Mouse (Mus musculus) embryonic facial prominence, embryonic 12.5 days (tissue): ENCODE data around the gene Eya2. TPM values are rescaled to one million over a fixed set of nuclear protein-coding genes. Genes with fewer than 3 reads are reported as not detected.
A peak's percentile ranks its signal among the peaks of the same experiment; 100 is the strongest.

ENCODE experiments used
- ATAC-seq: fragments of 200-750 bp; cut with Nextera tagmentation; 2 replicates; pipeline ENCODE4 v1.8.0; 2017; ENCODE audit not compliant: insufficient number of reproducible peaks, insufficient read depth, low FRiP score, low TSS enrichment
- H3K27ac ChIP-seq: fragments of 300-500 bp; sonication (generic); 2 replicates; pipeline ENCODE4 v1.5.1; 2016; ENCODE audit warnings: mild to moderate bottlenecking
- H3K27me3 ChIP-seq: fragments of 300-500 bp; sonication (generic); 2 replicates; pipeline ENCODE4 v1.6.1; 2016; ENCODE audit warnings: mild to moderate bottlenecking, moderate library complexity
- H3K36me3 ChIP-seq: fragments of 300-500 bp; sonication (generic); 2 replicates; pipeline ENCODE4 v1.6.1; 2016; ENCODE audit warnings: mild to moderate bottlenecking
- H3K4me1 ChIP-seq: fragments of 300-500 bp; sonication (generic); 2 replicates; pipeline ENCODE4 v1.6.1; 2016
- H3K4me2 ChIP-seq: fragments of 300-500 bp; sonication (generic); replicated peaks from 2 replicates; pipeline ENCODE4 v1.6.1; 2016; ENCODE audit warnings: mild to moderate bottlenecking, moderate library complexity
- H3K4me3 ChIP-seq: fragments of 300-500 bp; sonication (generic); 2 replicates; pipeline ENCODE4 v1.5.1; 2016; ENCODE audit warnings: mild to moderate bottlenecking
- H3K9ac ChIP-seq: fragments of 300-500 bp; sonication (generic); 2 replicates; pipeline ENCODE4 v1.6.1; 2016; ENCODE audit warnings: mild to moderate bottlenecking, moderate library complexity
- H3K9me3 ChIP-seq: fragments of 300-500 bp; sonication (generic); 2 replicates; pipeline ENCODE4 v1.6.1; 2016; ENCODE audit warnings: mild to moderate bottlenecking, moderate library complexity
- WGBS: fragments of 180-500 bp; shearing (Covaris S2); methylation state at CpG from one replicate; pipeline ENCODE4 v1.1.7; 2016; 5-methylcytosine and 5-hydroxymethylcytosine counted together
- polyA plus RNA-seq: library from polyadenylated mRNA; unstranded; fragments of >200 nt; fragmentation: Nextera tagmentation; extraction: Ambion mirVana; gene quantifications from 2 replicates; pipeline ENCODE4 v1.2.1, GENCODE M21; 2016

Eya2 gene
- polyA plus RNA-seq, 1 experiment from 2014 or later: 22.5 TPM

DNA sequence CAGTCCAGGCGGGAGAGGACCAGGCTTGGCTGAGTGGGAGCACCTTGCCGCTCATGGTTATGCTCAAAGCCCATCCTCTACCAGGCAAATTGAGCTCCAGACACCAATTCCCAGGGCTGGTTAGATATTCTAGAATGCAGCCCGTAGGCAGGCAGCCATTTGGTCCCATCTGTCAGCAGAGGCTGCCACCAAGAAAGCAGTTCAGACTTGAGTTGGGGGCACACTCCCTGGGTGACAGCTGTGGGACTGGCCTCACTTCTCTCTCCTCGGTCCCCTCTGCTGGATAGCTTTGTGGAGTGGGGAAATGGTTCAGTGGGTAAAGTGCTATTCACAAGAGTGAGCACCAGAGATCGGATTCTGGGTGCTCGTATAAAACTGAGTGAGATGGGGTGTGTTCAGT is 32.0 kb downstream of the Eya2 start:
- ATAC-seq: no peak
- Histone ChIP-seq H3K27ac (no peak overlapping the region), H3K27me3 (no peaks in the 10 kb centered on the region), H3K4me3 (no peak overlapping the region), H3K4me1 (peaks cover 14% of the 10 kb centered on the region), H3K9me3 (no peaks in the 10 kb centered on the region), H3K36me3 (0 out of 2 replicates have a peak, but pooled peaks cover 5% of the 10 kb centered on the region), H3K9ac (no peak overlapping the region), H3K4me2 (no peak overlapping the region)
- WGBS: 89% methylated on average over 6 of the region's 6 CpGs

DNA sequence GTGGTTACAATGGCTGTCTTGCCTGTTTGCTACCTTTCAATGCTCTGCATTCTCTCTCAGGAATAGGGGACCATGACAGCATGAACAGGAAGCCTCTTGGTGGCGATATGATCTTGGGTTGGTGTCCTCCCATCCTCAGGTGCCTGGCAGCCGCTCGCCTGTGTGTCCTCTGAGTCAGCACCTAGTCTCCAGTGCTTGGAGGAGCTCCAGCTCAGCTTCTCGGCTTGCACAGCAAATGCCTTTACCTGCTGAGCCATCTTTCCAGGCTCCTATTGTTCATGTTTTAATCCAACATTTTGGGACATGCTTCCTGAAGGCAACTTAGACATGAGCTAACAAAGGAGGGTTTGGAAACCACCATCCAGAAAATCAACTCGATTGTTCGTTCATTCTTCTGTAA is 33.1 kb downstream of the Eya2 start:
- no peak overlapping the region for H3K27ac ChIP-seq
- no peak overlapping the region for H3K4me3 ChIP-seq
- no peak for ATAC-seq
- no peak overlapping the region for H3K4me2 ChIP-seq
- no peak overlapping the region for H3K9ac ChIP-seq
- H3K36me3 ChIP-seq: 0 out of 2 replicates have a peak, but pooled peaks cover 5% of the 10 kb centered on the region
- H3K27me3 ChIP-seq: no peaks in the 10 kb centered on the region
- peaks cover 6% of the 10 kb centered on the region for H3K4me1 ChIP-seq
- WGBS: 79% methylated on average over 6 of the region's 6 CpGs
- no peaks in the 10 kb centered on the region for H3K9me3 ChIP-seq

DNA sequence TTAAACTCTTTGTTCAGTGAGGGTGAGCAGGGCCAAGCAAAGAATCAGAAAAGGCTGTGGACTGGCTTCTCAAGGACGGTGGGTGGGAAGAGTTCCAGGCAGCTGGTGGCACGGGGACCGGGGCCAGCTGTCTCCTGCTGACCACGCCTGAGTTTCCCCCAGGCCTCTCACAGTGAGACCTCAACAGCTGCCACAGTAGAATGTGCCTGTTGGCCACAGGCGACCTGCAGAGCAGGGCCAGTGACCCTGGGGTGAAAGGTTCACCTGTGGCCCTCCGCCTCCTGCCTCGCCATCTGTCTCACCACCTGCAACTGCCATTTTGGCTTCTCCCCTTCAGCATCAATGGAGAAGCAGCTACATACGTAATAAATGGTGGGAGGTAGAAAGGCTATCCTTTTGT is 35.1 kb downstream of the Eya2 start:
- no peak overlapping the region for H3K4me2 ChIP-seq
- WGBS: 38% methylated on average over 8 of the region's 8 CpGs
- no peak for ATAC-seq
- peaks cover 11% of the 10 kb centered on the region for H3K4me1 ChIP-seq
- no peak overlapping the region for H3K4me3 ChIP-seq
- H3K27ac ChIP-seq: no peak overlapping the region
- H3K9ac ChIP-seq: no peak overlapping the region
- H3K9me3 ChIP-seq: no peaks in the 10 kb centered on the region
- no peaks in the 10 kb centered on the region for H3K27me3 ChIP-seq
- H3K36me3 ChIP-seq: 0 out of 2 replicates have a peak, but pooled peaks cover 5% of the 10 kb centered on the region

DNA sequence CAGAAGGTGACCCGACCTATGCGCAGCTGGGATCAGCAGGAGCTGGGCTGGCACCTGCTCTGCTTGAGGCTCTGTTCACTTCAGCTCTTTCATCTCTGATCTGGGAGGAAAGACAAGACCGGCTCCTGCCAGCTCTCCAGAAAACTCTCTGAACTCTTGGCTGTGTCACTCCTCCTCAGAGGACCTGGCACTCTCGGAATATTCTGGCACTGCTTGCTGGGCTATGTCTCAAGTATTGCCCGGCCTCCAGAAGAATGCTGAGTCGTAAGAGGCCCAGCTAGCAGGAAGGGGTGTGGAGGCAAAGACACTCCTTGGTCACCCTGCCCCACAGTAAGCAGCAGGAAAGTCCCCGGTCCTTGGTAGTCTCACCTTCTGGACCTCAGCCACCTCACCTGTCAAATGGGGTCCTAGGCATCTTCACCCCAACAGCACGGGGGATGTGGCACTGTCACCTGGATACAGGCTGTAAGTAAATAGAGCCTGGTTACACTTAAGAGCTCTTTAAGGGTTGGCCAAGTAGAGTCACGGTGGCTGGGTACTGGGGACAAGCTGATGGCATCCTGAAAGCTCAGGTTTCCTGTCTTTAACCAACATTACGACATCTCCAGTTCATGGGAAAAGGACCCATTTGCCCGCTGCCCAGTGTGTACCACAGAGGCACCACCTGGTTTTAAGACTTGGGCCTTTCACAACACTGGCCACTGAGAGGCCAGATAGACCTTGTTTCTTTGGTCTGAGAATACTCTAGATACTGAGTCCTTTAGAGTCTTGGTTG is 38.4 kb downstream of the Eya2 start:
- Histone ChIP-seq H3K9ac (no peak overlapping the region), H3K4me1 (peaks cover 11% of the 10 kb centered on the region), H3K4me3 (no peak overlapping the region), H3K36me3 (no peaks in the 10 kb centered on the region), H3K9me3 (peaks cover 9% of the 10 kb centered on the region; the same call in 1 of the 2 replicates), H3K4me2 (no peak overlapping the region), H3K27me3 (no peaks in the 10 kb centered on the region), H3K27ac (no peak overlapping the region)
- WGBS: 81% methylated on average over 11 of the region's 11 CpGs
- ATAC-seq: no peak

DNA sequence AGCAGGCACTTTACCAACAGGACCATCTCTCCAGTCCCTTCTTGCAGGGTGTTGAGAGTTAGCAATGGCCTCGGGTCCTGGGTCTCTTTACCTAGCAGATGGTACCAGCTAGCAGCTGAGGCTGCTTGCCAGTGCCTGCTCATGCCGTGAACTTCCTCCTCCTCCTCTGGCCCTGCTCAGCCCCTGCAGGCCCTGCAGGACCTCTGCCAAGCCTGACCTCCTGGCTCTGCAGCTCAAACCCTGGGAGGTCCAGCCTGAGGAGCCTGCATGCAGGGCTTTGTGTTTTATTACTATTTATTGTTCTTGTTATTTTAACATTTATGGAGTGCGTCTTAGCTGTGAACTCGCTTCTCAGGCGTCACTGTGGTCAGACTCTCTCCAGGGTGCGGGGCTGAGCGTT is 39.6 kb downstream of the Eya2 start:
- H3K4me2 ChIP-seq: no peak overlapping the region

DNA sequence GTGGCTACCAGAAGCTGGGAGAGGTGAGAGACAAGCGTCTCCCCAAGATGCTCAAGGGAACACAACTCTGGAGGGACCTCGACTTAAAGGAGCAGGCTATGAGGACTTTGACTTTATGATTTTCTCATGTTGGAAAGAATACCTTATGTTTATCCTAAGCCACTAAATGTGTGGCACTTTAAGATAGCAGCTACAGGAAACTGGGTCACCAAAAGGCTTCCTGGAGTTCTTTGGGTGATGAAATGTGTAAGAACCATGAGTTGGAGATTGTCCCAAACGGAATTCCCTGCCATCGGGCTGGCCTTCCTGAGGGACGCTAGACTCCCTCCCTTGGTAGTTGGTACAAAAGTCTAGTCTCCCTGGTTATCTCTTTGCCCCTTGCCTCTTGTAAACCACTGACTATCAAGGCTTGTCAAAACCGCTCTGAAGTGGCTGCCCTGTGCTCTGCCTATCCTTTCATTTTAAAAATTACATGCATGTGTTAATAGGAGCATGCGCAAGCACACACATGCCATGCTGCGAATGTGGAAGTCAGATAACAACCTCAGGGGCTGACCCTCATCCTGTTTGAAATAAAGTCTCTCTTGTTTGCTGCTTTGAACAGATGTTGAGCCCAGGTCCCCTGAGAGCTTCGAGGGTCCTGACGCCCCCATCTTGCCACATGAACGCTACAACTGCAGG is 44.4 kb downstream of the Eya2 start:
- peaks cover 9% of the 10 kb centered on the region; the same call in 1 of the 2 replicates for H3K9me3 ChIP-seq
- 69% methylated on average over 11 of the region's 11 CpGs for WGBS
- no peak overlapping the region for H3K4me2 ChIP-seq
- no peak for ATAC-seq
- H3K4me1 ChIP-seq: peaks cover 23% of the 10 kb centered on the region
- no peaks in the 10 kb centered on the region for H3K36me3 ChIP-seq
- no peak overlapping the region for H3K9ac ChIP-seq
- no peaks in the 10 kb centered on the region for H3K27me3 ChIP-seq
- H3K4me3 ChIP-seq: no peak overlapping the region
- H3K27ac ChIP-seq: no peak overlapping the region

More for the DNA sequence above, 39.6 kb downstream of the Eya2 start:
- Histone ChIP-seq H3K9me3 (peaks cover 9% of the 10 kb centered on the region; the same call in 1 of the 2 replicates), H3K4me1 (peaks cover 11% of the 10 kb centered on the region), H3K9ac (no peak overlapping the region), H3K4me3 (no peak overlapping the region), H3K36me3 (no peaks in the 10 kb centered on the region), H3K27ac (no peak overlapping the region), H3K27me3 (no peaks in the 10 kb centered on the region)
- ATAC-seq: no peak
- WGBS: 52% methylated on average over 7 of the region's 7 CpGs

DNA sequence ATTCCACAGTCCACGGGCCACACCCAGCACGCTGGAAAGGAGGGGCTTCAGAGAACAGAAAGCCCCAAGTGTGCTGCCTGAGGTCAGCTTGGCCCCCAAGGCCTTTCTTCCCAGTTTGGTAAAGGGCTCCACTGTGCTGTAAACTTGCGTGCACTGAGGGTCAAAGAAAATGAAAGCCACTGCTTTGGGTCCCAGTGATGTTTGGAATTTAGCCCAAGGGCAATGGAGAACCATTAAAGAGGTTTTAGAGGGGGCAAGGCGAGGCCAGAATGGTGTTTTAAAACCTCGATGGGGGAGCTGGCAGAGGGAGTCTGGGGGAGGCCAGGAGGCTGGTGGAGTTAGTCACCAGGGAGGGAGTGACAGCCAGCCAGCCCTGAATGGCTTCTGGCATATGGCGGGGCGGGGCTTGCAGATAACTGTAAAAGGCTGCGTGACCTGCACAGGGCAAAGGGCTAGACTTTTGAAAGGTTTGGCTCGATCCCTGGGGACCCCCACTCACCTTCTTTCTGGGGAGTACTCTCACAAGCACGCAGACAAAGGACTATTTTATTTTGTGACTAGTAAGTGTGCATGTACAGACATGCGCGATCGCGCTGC is 47.2 kb downstream of the Eya2 start:
- no peak for ATAC-seq
- Histone ChIP-seq H3K4me2 (no peak overlapping the region), H3K4me1 (peaks cover 21% of the 10 kb centered on the region), H3K9ac (no peak overlapping the region), H3K9me3 (peaks cover 6% of the 10 kb centered on the region; the same call in 1 of the 2 replicates), H3K36me3 (no peaks in the 10 kb centered on the region), H3K27ac (no peak overlapping the region), H3K27me3 (no peaks in the 10 kb centered on the region), H3K4me3 (no peak overlapping the region)
- WGBS: 40% methylated on average over 14 of the region's 14 CpGs

DNA sequence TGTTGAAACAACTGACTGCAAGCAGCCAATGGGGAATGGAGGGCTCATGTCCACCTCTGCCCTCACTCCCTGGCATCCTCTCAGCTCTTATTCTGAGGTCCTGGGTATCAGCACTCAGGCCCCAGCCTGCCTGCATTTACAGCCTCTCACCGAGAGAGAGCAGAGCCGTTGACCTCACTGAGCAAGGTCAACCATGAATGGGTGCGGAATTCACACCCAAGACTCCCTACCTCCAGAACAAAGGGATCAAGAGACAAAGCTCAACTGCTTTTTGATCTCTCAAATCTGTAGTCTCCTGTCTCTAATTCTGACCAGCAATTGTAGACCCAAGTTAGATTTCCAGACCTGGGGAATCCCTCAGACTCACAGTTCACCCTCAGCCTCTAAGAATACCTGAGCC is 48.8 kb downstream of the Eya2 start:
- ATAC-seq: no peak
- Histone ChIP-seq H3K4me2 (no peak overlapping the region), H3K4me3 (no peak overlapping the region), H3K36me3 (no peaks in the 10 kb centered on the region), H3K4me1 (peaks cover 30% of the 10 kb centered on the region), H3K9ac (no peak overlapping the region), H3K27ac (no peak overlapping the region), H3K9me3 (no peaks in the 10 kb centered on the region), H3K27me3 (no peaks in the 10 kb centered on the region)
- WGBS: 61% methylated on average over 3 of the region's 3 CpGs

- Histone ChIP-seq H3K4me1 (peaks cover 30% of the 10 kb centered on the region), H3K4me2 (no peak overlapping the region), H3K27ac (no peak overlapping the region), H3K9ac (no peak overlapping the region), H3K27me3 (no peaks in the 10 kb centered on the region), H3K4me3 (no peak overlapping the region), H3K36me3 (no peaks in the 10 kb centered on the region), H3K9me3 (no peaks in the 10 kb centered on the region)
- no peak for ATAC-seq
- WGBS: 81% methylated on average over 9 of the region's 9 CpGs
Observed at GRCm38 (mm10) chr2:165644057-165644456, 49.2 kb downstream of the Eya2 start.

- Histone ChIP-seq H3K9ac (no peak overlapping the region), H3K4me3 (no peak overlapping the region), H3K36me3 (no peaks in the 10 kb centered on the region), H3K27me3 (no peaks in the 10 kb centered on the region), H3K4me2 (no peak overlapping the region), H3K4me1 (peaks cover 52% of the 10 kb centered on the region), H3K9me3 (no peaks in the 10 kb centered on the region), H3K27ac (no peak overlapping the region)
- no peak for ATAC-seq
- WGBS: 76% methylated on average over 11 of the region's 11 CpGs
Observed at GRCm38 (mm10) chr2:165651031-165651430, 56.2 kb downstream of the Eya2 start.

- Histone ChIP-seq H3K27me3 (no peaks in the 10 kb centered on the region), H3K9me3 (no peaks in the 10 kb centered on the region), H3K27ac (peak overlapping the region; percentile 18; the same call in 1 of the 2 replicates), H3K4me2 (no peak overlapping the region), H3K4me1 (peaks cover 55% of the 10 kb centered on the region), H3K4me3 (no peak overlapping the region), H3K36me3 (no peaks in the 10 kb centered on the region), H3K9ac (no peak overlapping the region)
- WGBS: 56% methylated on average over 6 of the region's 6 CpGs
- no peak for ATAC-seq
Observed at GRCm38 (mm10) chr2:165652281-165652680, 57.4 kb downstream of the Eya2 start.
